Mouse (Mus musculus) heart, postnatal 0 days (tissue): ENCODE data around the gene Hibch.

Experiments used
- CTCF ChIP-seq: IDR thresholded peaks from 2 replicates; pipeline ENCODE4 v1.5.1; 2016; ENCODE audit warnings: antibody characterized with exemption, control low read depth, low read depth
- EP300 ChIP-seq: IDR thresholded peaks from 2 replicates; pipeline ENCODE4 v1.6.1; 2016; ENCODE audit warnings: antibody characterized with exemption, low read depth

- no peak for TF ChIP-seq CTCF
- no peak for TF ChIP-seq EP300
These were observed 42.2 kb upstream of the Hibch start for GRCm38 (mm10) chr1:52802406-52802975.
